Mouse (Mus musculus): ENCODE data around the gene 2010111I01Rik. TPM values are rescaled to one million over a fixed set of nuclear protein-coding genes. Genes with fewer than 3 reads are reported as not detected.

2010111I01Rik gene
- polyA plus RNA-seq, 1 experiment from 2014 or later: 80.8 TPM

DNA sequence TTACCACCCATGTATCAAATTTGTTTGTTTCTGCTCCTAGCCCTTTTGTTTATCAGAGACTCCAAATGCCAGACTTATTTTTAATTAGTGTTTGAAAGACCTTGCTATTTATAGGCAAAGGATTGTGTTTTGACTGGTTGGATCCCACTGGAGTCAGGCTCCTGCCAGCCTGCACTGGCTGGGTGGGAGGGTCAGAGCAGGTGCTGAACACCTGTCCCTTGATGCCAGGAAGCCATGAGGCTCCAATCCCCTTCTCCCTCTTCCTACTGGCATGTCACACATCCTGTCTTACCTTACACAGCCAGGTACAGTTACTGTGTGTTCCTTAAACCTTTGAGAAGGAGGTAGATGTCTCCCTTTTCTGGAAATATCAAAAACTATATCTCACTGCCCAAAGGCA, 318.5 kb downstream of the 2010111I01Rik start:
- Histone ChIP-seq H3K4me2 (ENCODE audit: low read depth) (no peak overlapping the region), H3K4me1 (ENCODE audit: control insufficient read depth, insufficient read depth, low read length) (peaks cover 18% of the 10 kb centered on the region), H3K27ac (ENCODE audit: low read depth, low read length) (no peak overlapping the region), H3K27me3 (ENCODE audit: control insufficient read depth, insufficient read depth, low read length) (no peaks in the 10 kb centered on the region), H3K9me3 (ENCODE audit: control insufficient read depth, low read length) (no peaks in the 10 kb centered on the region), H3K36me3 (ENCODE audit: control insufficient read depth, insufficient read depth, low read length) (peaks cover 4% of the 10 kb centered on the region; the same call in 1 of the 2 replicates), H3K4me3 (ENCODE audit: low read depth, low read length) (no peak overlapping the region), H3K9ac (ENCODE audit: low read length) (no peak overlapping the region)
- DNase-seq (ENCODE audit: low spot score) (no peak), ATAC-seq (ENCODE audit: insufficient read depth, low FRiP score, low TSS enrichment) (no peak)

DNA sequence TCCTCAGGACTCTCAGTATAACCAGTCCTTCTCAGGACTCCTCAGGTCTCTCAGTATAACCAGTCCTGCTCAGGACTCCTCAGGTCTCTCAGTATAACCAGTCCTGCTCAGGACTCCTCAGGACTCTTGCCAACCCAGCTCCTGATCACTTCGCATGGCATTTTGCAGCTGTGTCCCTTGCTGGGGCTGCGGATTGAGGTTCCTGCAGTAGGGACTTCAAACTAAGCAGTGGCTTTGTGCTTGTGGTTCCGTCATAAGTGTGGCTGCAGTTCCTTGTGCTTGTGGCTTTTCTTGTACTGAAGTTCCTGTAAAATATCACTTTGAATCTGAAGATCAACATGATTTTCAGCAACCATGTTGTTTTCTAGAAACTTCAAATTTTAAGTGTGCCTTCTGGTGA, 320.1 kb downstream of the 2010111I01Rik start:
- Histone ChIP-seq H3K27ac (ENCODE audit: low read depth, low read length) (no peak overlapping the region), H3K4me2 (ENCODE audit: low read depth) (no peak overlapping the region), H3K4me3 (ENCODE audit: low read depth, low read length) (no peak overlapping the region), H3K36me3 (ENCODE audit: control insufficient read depth, insufficient read depth, low read length) (peaks cover 4% of the 10 kb centered on the region; the same call in 1 of the 2 replicates), H3K4me1 (ENCODE audit: control insufficient read depth, insufficient read depth, low read length) (peaks cover 4% of the 10 kb centered on the region), H3K27me3 (ENCODE audit: control insufficient read depth, insufficient read depth, low read length) (no peaks in the 10 kb centered on the region), H3K9ac (ENCODE audit: low read length) (no peak overlapping the region), H3K9me3 (ENCODE audit: control insufficient read depth, low read length) (no peaks in the 10 kb centered on the region)
- 96% methylated on average over 3 of the region's 3 CpGs for WGBS
- ATAC-seq (ENCODE audit: insufficient read depth, low FRiP score, low TSS enrichment): no peak
- no peak for DNase-seq (ENCODE audit: low spot score)

DNA sequence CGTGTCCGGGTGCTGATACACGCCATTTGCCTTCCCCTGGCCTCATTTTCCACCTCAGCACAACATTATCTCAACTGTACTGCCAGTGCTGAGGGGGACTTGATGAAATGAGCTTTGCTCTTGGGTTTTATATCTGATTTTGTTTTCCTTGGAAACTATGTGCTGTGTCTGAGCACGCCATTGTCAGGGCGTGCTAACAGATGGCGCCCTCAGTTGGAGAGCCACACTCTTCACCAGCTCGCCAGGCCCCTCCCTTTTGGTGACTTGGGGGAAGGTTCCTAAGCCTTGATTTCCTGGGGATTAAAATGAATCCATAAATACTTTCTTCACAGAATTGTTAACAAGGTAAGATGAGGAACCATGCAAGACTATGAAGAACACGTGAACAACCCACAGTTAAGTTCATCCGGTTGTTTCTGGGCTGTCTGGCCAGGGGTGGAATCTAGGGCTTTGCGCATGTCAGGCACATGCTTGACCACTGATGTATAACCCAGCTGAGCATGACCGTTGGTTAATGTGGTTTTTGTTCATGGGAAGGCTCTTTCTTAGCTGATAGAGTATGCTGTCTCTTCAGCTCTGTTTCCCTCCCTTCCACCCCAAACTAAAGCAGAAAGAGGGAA, 321.9 kb downstream of the 2010111I01Rik start:
- no peak overlapping the region for H3K9ac ChIP-seq (ENCODE audit: low read length)
- H3K27me3 ChIP-seq (ENCODE audit: control insufficient read depth, insufficient read depth, low read length): no peaks in the 10 kb centered on the region
- H3K27ac ChIP-seq (ENCODE audit: low read depth, low read length): no peak overlapping the region
- H3K4me2 ChIP-seq (ENCODE audit: low read depth): no peak overlapping the region
- H3K4me1 ChIP-seq (ENCODE audit: control insufficient read depth, insufficient read depth, low read length): no peaks in the 10 kb centered on the region
- no peak for ATAC-seq (ENCODE audit: insufficient read depth, low FRiP score, low TSS enrichment)
- WGBS: 84% methylated on average over 11 of the region's 11 CpGs
- DNase-seq (ENCODE audit: low spot score): no peak
- H3K4me3 ChIP-seq (ENCODE audit: low read depth, low read length): no peak overlapping the region
- peaks cover 4% of the 10 kb centered on the region; the same call in 1 of the 2 replicates for H3K36me3 ChIP-seq (ENCODE audit: control insufficient read depth, insufficient read depth, low read length)
- no peaks in the 10 kb centered on the region for H3K9me3 ChIP-seq (ENCODE audit: control insufficient read depth, low read length)

DNA sequence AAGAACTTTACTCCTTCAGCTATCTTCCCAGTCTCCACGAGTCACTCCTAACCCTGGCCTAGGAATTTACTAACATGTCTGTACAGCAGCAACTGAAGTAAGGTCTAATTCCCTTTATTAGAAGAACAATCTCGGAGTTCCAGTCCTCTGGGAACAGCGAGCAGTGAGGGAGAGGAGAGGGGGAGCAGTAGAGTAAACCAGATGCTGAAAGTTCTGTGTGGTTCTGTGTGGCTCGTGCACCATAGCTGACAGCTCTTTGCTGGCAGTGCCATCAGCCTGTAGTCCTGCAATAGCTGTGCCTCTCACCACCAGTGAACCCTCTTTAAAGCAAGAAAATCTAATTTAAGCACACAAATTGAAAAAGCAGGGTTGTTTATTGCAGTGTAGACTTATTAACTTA, 324.5 kb downstream of the 2010111I01Rik start:
- Histone ChIP-seq H3K27me3 (ENCODE audit: control insufficient read depth, insufficient read depth, low read length) (no peaks in the 10 kb centered on the region), H3K27ac (ENCODE audit: low read depth, low read length) (no peak overlapping the region), H3K36me3 (ENCODE audit: control insufficient read depth, insufficient read depth, low read length) (peaks cover 4% of the 10 kb centered on the region; the same call in 1 of the 2 replicates), H3K9ac (ENCODE audit: low read length) (no peak overlapping the region), H3K4me1 (ENCODE audit: control insufficient read depth, insufficient read depth, low read length) (peaks cover 9% of the 10 kb centered on the region), H3K9me3 (ENCODE audit: control insufficient read depth, low read length) (no peaks in the 10 kb centered on the region), H3K4me2 (ENCODE audit: low read depth) (no peak overlapping the region), H3K4me3 (ENCODE audit: low read depth, low read length) (no peak overlapping the region)
- ATAC-seq (ENCODE audit: insufficient read depth, low FRiP score, low TSS enrichment) (no peak), DNase-seq (ENCODE audit: low spot score) (no peak)
- WGBS: 43% methylated on average over 4 of the region's 4 CpGs

DNA sequence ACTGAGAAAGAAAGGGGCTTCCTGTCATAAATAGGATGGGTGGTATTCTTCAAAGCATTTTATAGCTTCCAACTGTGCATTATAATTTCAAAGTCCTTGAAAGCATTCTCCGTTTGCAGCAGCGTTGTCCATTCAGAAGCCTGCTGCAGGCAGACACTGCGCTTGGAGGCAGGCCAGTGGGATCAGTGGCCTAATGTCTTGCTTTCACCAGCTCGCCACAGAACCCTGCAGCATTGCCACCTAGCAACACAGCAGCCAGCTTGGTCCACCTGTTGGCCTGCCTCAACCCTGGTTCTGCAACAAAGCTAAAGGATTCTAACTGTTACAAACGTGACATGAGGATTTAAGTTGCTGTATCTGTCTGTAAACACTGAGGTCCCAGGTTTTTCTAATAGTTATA, 325.0 kb downstream of the 2010111I01Rik start:
- Histone ChIP-seq H3K4me1 (ENCODE audit: control insufficient read depth, insufficient read depth, low read length) (peaks cover 15% of the 10 kb centered on the region), H3K4me3 (ENCODE audit: low read depth, low read length) (no peak overlapping the region), H3K27ac (ENCODE audit: low read depth, low read length) (no peak overlapping the region), H3K9ac (ENCODE audit: low read length) (no peak overlapping the region), H3K4me2 (ENCODE audit: low read depth) (no peak overlapping the region), H3K9me3 (ENCODE audit: control insufficient read depth, low read length) (no peaks in the 10 kb centered on the region), H3K36me3 (ENCODE audit: control insufficient read depth, insufficient read depth, low read length) (peaks cover 4% of the 10 kb centered on the region; the same call in 1 of the 2 replicates), H3K27me3 (ENCODE audit: control insufficient read depth, insufficient read depth, low read length) (no peaks in the 10 kb centered on the region)
- WGBS: 46% methylated on average over 5 of the region's 5 CpGs
- DNase-seq (ENCODE audit: low spot score) (no peak), ATAC-seq (ENCODE audit: insufficient read depth, low FRiP score, low TSS enrichment) (no peak)

DNA sequence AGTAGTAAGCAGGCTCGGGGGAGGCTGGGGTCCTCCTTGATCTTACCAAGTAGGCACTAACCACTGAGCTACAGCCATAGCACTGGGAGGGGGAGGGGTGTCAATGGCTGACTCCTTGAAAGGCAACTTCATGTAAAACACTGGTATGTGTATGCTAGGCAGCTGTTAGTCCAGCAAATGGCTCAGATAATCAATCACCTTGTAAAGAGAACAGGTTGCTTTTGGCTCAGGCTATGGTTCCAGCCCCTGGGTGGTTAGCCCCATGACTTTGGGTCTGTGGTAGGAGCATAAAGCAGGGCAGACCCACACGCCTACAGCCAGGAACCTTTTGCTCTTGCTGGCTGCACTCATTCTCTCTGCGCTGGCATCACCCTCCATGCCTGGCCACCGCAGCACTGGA, 325.4 kb downstream of the 2010111I01Rik start:
- no peaks in the 10 kb centered on the region for H3K27me3 ChIP-seq (ENCODE audit: control insufficient read depth, insufficient read depth, low read length)
- ATAC-seq (ENCODE audit: insufficient read depth, low FRiP score, low TSS enrichment): no peak
- no peak overlapping the region for H3K9ac ChIP-seq (ENCODE audit: low read length)
- H3K36me3 ChIP-seq (ENCODE audit: control insufficient read depth, insufficient read depth, low read length): peaks cover 4% of the 10 kb centered on the region; the same call in 1 of the 2 replicates
- no peak for DNase-seq (ENCODE audit: low spot score)
- H3K4me1 ChIP-seq (ENCODE audit: control insufficient read depth, insufficient read depth, low read length): peaks cover 17% of the 10 kb centered on the region
- no peaks in the 10 kb centered on the region for H3K9me3 ChIP-seq (ENCODE audit: control insufficient read depth, low read length)
- WGBS: 84% methylated on average over 4 of the region's 4 CpGs
- no peak overlapping the region for H3K27ac ChIP-seq (ENCODE audit: low read depth, low read length)
- no peak overlapping the region for H3K4me3 ChIP-seq (ENCODE audit: low read depth, low read length)
- H3K4me2 ChIP-seq (ENCODE audit: low read depth): no peak overlapping the region

DNA sequence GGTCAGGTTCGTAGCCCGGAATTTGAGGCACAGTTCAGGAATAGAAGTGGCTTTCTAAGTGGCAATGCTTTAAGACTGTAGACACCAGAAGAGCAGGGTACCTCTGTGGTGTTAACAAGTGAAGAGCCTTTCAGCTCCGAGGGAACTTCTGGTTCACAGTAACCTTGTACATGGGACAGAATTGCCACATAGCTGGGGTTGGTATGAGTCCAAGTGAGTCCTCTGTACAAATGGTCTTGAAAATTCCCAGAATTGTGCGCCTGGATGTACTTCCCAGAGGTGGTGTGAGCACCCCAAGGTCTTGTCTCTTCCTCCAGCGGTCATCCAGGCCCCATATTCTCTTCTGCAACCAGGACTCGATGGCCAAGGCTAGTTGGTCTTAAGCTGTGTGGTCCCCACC, 326.3 kb downstream of the 2010111I01Rik start:
- Histone ChIP-seq H3K9ac (ENCODE audit: low read length) (no peak overlapping the region), H3K36me3 (ENCODE audit: control insufficient read depth, insufficient read depth, low read length) (peaks cover 3% of the 10 kb centered on the region; the same call in 1 of the 2 replicates), H3K4me3 (ENCODE audit: low read depth, low read length) (no peak overlapping the region), H3K27ac (ENCODE audit: low read depth, low read length) (no peak overlapping the region), H3K9me3 (ENCODE audit: control insufficient read depth, low read length) (no peaks in the 10 kb centered on the region), H3K27me3 (ENCODE audit: control insufficient read depth, insufficient read depth, low read length) (no peaks in the 10 kb centered on the region), H3K4me2 (ENCODE audit: low read depth) (no peak overlapping the region), H3K4me1 (ENCODE audit: control insufficient read depth, insufficient read depth, low read length) (peaks cover 21% of the 10 kb centered on the region)
- no peak for ATAC-seq (ENCODE audit: insufficient read depth, low FRiP score, low TSS enrichment)
- WGBS: 91% methylated on average over 6 of the region's 6 CpGs
- no peak for DNase-seq (ENCODE audit: low spot score)

DNA sequence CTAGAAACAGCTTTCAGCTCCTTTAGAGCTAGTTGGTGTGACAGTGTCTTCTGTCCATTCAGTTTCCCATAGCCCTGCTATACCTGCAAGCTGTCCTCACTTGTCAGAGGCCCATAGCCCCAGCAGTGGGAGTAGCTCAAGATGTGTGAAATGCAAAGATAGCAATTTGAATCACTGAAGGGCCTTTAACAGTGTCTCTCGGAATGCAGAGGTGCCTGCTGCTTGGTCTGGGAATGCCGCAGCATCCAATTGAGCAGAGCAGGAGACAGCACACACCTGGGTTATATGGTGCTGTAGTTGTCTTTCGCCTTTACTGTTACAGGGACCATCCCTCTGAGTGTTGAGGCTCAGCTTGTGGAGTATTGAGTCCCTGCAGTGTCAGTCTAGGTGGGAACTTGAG, 329.0 kb downstream of the 2010111I01Rik start:
- Histone ChIP-seq H3K4me1 (ENCODE audit: control insufficient read depth, insufficient read depth, low read length) (peaks cover 21% of the 10 kb centered on the region), H3K9me3 (ENCODE audit: control insufficient read depth, low read length) (no peaks in the 10 kb centered on the region), H3K27me3 (ENCODE audit: control insufficient read depth, insufficient read depth, low read length) (no peaks in the 10 kb centered on the region), H3K4me3 (ENCODE audit: low read depth, low read length) (no peak overlapping the region), H3K27ac (ENCODE audit: low read depth, low read length) (peak overlapping the region; percentile 40; the same call in 1 of the 2 replicates), H3K4me2 (ENCODE audit: low read depth) (no peak overlapping the region), H3K36me3 (ENCODE audit: control insufficient read depth, insufficient read depth, low read length) (peaks cover under 1% of the 10 kb centered on the region), H3K9ac (ENCODE audit: low read length) (no peak overlapping the region)
- WGBS: 31% methylated on average over 3 of the region's 3 CpGs
- ATAC-seq (ENCODE audit: insufficient read depth, low FRiP score, low TSS enrichment): no peak
- DNase-seq (ENCODE audit: low spot score): no peak

All from neural tube, embryonic 11.5 days (tissue).